9 mouse cellular contexts compared by ENCODE assay signal in genomic region chr6:87532953-87533710, GRCm38 (mm10). TPM values are rescaled to one million over a fixed set of nuclear protein-coding genes. Genes with fewer than 3 reads are reported as not detected.
DNase-seq lines count a peak whose midpoint lies in the region; ATAC-seq lines count a peak whose summit lies in the region.
"Had no signal": no experiment of that assay in that cellular context is flagged by ENCODE, and none has a peak within 500 bp of the region (broad histone marks: within the 10 kb centered on the region; RNA-seq: fewer than 3 reads in every experiment).

Arhgap25 (minus strand) TSS chr6:87533259.

- peaks cover 10% of the 10 kb centered on the region; the same call in 1 of the 2 replicates for H3K4me1 ChIP-seq in forebrain, embryonic 12.5 days
- H3K4me1 ChIP-seq: neural tube, embryonic 12.5 days had no signal

- H3K9ac ChIP-seq in forebrain, embryonic 12.5 days = no peak within 1 kb of the TSS
- H3K9ac ChIP-seq: neural tube, embryonic 12.5 days had no signal

- H3K27ac ChIP-seq in forebrain, embryonic 12.5 days = no peak within 1 kb of the TSS
- H3K27ac ChIP-seq: neural tube, embryonic 12.5 days had no signal

- no peaks in the 10 kb centered on the region for H3K36me3 ChIP-seq in forebrain, embryonic 12.5 days (replicated peaks)
- H3K36me3 ChIP-seq: neural tube, embryonic 12.5 days had no signal

- WGBS in forebrain, embryonic 12.5 days = 76% methylated on average over 14 of the region's 14 CpGs

- no peak within 1 kb of the TSS for H3K4me2 ChIP-seq in forebrain, embryonic 12.5 days
- H3K4me2 ChIP-seq: neural tube, embryonic 12.5 days had no signal

- H3K9me3 ChIP-seq in forebrain, embryonic 12.5 days = no peaks in the 10 kb centered on the region
- H3K9me3 ChIP-seq: neural tube, embryonic 12.5 days had no signal

- DNase-seq in gastrocnemius, postnatal 25 days = peak; percentile 24
- no peak for DNase-seq in gastrocnemius, adult 18-20 months (ENCODE audit: low spot score)
- peak; percentile 60 for DNase-seq in MEL-GATA-1-ER (ENCODE audit: extremely low read depth, low read depth)
- peak; percentile 19 to 54 for DNase-seq in left cerebral cortex, postnatal 14 days (ENCODE audit: low spot score in 2 of 2)
- DNase-seq in natural killer cell, adult 2 months (ENCODE audit: low spot score in 2 of 2) = peak; percentile 53 to 78
- no peak for DNase-seq in urinary bladder, postnatal 14 days (ENCODE audit: low spot score)
- DNase-seq in gastrocnemius, adult 8-10 months (ENCODE audit: low spot score in 2 of 2) = no peak

- intact Hi-C loops in left cerebral cortex, postnatal 14 days (cut with DNase I) = no loop called here

- H3K4me3 ChIP-seq in forebrain, embryonic 12.5 days (replicated peaks) = no peak within 1 kb of the TSS
- H3K4me3 ChIP-seq: neural tube, embryonic 12.5 days had no signal

- no peak for ATAC-seq in forebrain, embryonic 12.5 days (ENCODE audit: low FRiP score)

- no peaks in the 10 kb centered on the region for H3K27me3 ChIP-seq in forebrain, embryonic 12.5 days
- H3K27me3 ChIP-seq: neural tube, embryonic 12.5 days had no signal

RNA-seq across cellular contexts. Expression of gene Arhgap25, which starts in this region (rescaled TPM):
- 1 to 10 TPM in 1 of 2 experiments, under 1 TPM in 1; 0.82 to 1.3 TPM for total RNA-seq in gastrocnemius, postnatal 25 days (2021)
- total RNA-seq in gastrocnemius, adult 18-20 months (2021) = under 1 TPM; 0.57 to 0.87 TPM
- 10 to 100 TPM in 1 of 2 experiments, 1 to 10 TPM in 1; 7.9 to 11.0 TPM for total RNA-seq in left cerebral cortex, postnatal 14 days (2021)
- total RNA-seq in gastrocnemius, adult 8-10 months (2022) = under 1 TPM; 0.77 to 0.99 (median 0.78) TPM
- polyA plus RNA-seq in forebrain, embryonic 12.5 days (2016; fragmentation: Nextera tagmentation; extraction: Ambion mirVana) = 1.4 and 1.6 TPM in 2 replicates

Comparison
In these comparisons a context has a peak if more than half of its experiments do, and no peak if none do; other contexts are left out.
1. DNase-seq: peak in gastrocnemius, postnatal 25 days (single experiment), MEL-GATA-1-ER (single experiment), left cerebral cortex, postnatal 14 days (2 of 2) and natural killer cell, adult 2 months (2 of 2); none in gastrocnemius, adult 18-20 months (single experiment), urinary bladder, postnatal 14 days (single experiment) and gastrocnemius, adult 8-10 months (0 of 2).